Mouse (Mus musculus) monocyte, adult 59 days (primary cell): ENCODE data around the gene Uqcrh. TPM values are rescaled to one million over a fixed set of nuclear protein-coding genes. Genes with fewer than 3 reads are reported as not detected.

Source experiments
- total RNA-seq, 2 experiments: library from RNA; stranded (reverse); gene quantifications; one replicate each; pipeline ENCODE4 v1.2.4; 2023

Uqcrh gene
- 100 to 1,000 TPM; 261 to 279 TPM for total RNA-seq

DNA sequence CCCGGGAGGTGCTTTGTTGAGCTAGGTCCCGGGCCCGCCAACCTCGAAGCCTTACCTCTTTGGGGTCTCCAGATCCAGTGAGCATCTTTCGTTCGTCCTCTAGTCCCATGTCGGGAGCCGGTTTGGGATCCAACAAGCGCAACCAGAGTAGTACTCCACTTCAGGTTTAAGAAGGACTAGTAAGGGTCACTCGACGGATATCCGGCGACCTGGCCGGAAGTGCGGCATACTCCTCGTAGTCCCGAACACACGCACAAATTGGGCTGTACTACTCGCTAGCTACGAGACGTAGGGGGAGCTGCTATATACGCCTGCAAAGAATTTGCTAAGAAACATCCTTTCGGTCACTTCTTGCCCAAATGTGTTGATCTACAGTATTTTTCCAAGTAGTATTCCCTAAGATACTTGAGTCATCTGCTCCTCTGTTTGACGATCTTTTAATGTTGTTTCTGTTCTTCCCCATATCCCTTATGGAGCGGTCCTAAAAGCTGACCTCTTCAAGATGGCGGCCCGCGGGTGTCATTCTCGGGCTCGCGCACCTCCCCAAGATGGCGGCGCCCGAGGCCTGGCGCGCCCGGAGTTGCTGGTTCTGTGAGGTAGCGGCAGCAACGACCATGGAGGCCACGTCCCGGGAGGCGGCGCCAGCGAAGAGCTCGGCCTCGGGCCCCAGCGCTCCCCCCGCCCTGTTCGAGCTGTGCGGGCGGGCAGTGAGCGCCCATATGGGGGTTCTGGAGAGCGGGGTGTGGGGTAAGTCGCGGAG, at the start of gene Uqcrh, which contains the start of gene Lrrc41:
Gene Uqcrh, minus strand, starts transcription at position 211 of the 760 bp plus-strand sequence.
Gene Lrrc41, plus strand, starts transcription at position 409 of the 760 bp plus-strand sequence.

GRCm38 (mm10) chr4:116123602-116124519, 49.0 kb upstream of the Uqcrh start, which contains the start of the genes Rad54l and Pomgnt1:
Gene Rad54l, minus strand, starts transcription at chr4:116123690.
Gene Pomgnt1, plus strand, starts transcription at chr4:116123840.

GRCm38 (mm10) chr4:116053399-116053961, 21.4 kb downstream of the Uqcrh start, which contains the start of gene Nsun4:
Gene Nsun4, minus strand, starts transcription at chr4:116053876.

GRCm38 (mm10) chr4:116017902-116018746, 56.7 kb downstream of the Uqcrh start, which contains the start of gene Faah:
Gene Faah, minus strand, starts transcription at chr4:116017926.

Other genes starting within 250 kb of the Uqcrh start
- gene Mob3c, start 247.0 kb downstream of the Uqcrh start, total RNA-seq: 10 to 100 TPM; 26.3 to 37.9 TPM
- gene Mknk1, start 235.9 kb downstream of the Uqcrh start, total RNA-seq: 100 to 1,000 TPM; 145 to 156 TPM
- gene Kncn, start 190.7 kb downstream of the Uqcrh start, total RNA-seq: 1 to 10 TPM in 1 of 2 experiments, under 1 TPM in 1; 0.55 to 1.4 TPM
- not detected for gene 6430628N08Rik, start 184.4 kb downstream of the Uqcrh start, total RNA-seq
- gene Dmbx1, start 135.1 kb downstream of the Uqcrh start, total RNA-seq: not detected
- gene Faah, start 57.1 kb downstream of the Uqcrh start, total RNA-seq: 1 to 10 TPM; 1.2 to 2.1 TPM
- gene Nsun4, start 21.2 kb downstream of the Uqcrh start, total RNA-seq: 10 to 100 TPM; 21.4 to 23.2 TPM
- 10 to 100 TPM; 28.3 to 35.8 TPM for gene Lrrc41, start 198 bp upstream of the Uqcrh start, total RNA-seq
- gene Rad54l, start 48.6 kb upstream of the Uqcrh start, total RNA-seq: 1 to 10 TPM in 1 of 2 experiments, under 1 TPM in 1; 0.84 to 1.1 TPM
- gene Pomgnt1, start 48.8 kb upstream of the Uqcrh start, total RNA-seq: 10 to 100 TPM; 17.7 to 19.9 TPM
- under 1 TPM; 0.09 to 0.16 TPM for gene Lurap1, start 76.3 kb upstream of the Uqcrh start, total RNA-seq
- gene Tspan1, start 92.5 kb upstream of the Uqcrh start, total RNA-seq: not detected
- not detected for gene 1700042G07Rik, start 98.3 kb upstream of the Uqcrh start, total RNA-seq
- not detected for gene Gm49337, start 98.3 kb upstream of the Uqcrh start, total RNA-seq
- gene Pik3r3, start 146.5 kb upstream of the Uqcrh start, total RNA-seq: 1 to 10 TPM in 1 of 2 experiments, under 1 TPM in 1; 0.76 to 1.5 TPM